16 mouse cellular contexts compared by ENCODE assay signal in the genomic region with DNA sequence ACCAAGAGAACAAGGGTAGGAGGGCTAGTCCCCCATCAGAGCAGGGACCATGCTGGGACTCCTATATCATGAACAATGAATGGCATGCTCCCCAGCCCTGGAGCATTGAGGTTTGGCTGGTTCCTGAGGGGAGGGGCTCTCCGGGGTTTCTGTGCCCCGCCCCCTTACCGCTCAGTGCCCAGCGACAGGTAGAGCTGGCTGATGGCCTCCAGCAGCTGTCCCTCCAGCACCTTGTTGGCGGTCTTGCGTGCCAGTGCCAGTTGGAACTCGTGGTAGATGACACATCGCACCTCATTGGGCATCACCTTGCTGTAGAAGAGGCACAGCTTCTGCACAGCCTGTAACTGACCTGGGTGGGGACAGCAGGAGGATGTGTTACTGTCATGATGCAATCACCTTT. TPM values are rescaled to one million over a fixed set of nuclear protein-coding genes. Genes with fewer than 3 reads are reported as not detected.
"Had no signal": no experiment of that assay in that cellular context is flagged by ENCODE, and none has a peak within 500 bp of the region (broad histone marks: within the 10 kb centered on the region; RNA-seq: fewer than 3 reads in every experiment).

No protein-coding gene starts in this region.

- H3K9ac ChIP-seq: neural tube, embryonic 15.5 days; stomach, embryonic 15.5 days had no signal

- H3K36me3 ChIP-seq: neural tube, embryonic 15.5 days; stomach, embryonic 15.5 days had no signal

- H3K9me3 ChIP-seq: neural tube, embryonic 15.5 days; stomach, embryonic 15.5 days had no signal

- H3K27me3 ChIP-seq: neural tube, embryonic 15.5 days; stomach, embryonic 15.5 days had no signal

- H3K4me3 ChIP-seq: neural tube, embryonic 15.5 days; stomach, embryonic 15.5 days had no signal

- H3K4me2 ChIP-seq: neural tube, embryonic 15.5 days; stomach, embryonic 15.5 days had no signal

- DNase-seq: retina, postnatal 1 day; right cerebral cortex, adult 18-20 months; right cerebral cortex, postnatal 14 days; right cerebral cortex, postnatal 25 days; right cerebral cortex, postnatal 4 days; spleen, adult 18-20 months; thymus, adult 18-20 months; thymus, adult 2 months; thymus, postnatal 14 days; thymus, postnatal 25 days; thymus, postnatal 36 days; thymus, postnatal 4 days had no signal

- H3K4me1 ChIP-seq: neural tube, embryonic 15.5 days; stomach, embryonic 15.5 days had no signal

- H3K27ac ChIP-seq: neural tube, embryonic 15.5 days; stomach, postnatal 0 days had no signal

RNA-seq across cellular contexts. Expression of gene Htra3, which starts 23.6 kb away (rescaled TPM):
- total RNA-seq: neutrophil, adult 5-6 weeks had no signal

RNA-seq across cellular contexts. Expression of gene Ablim2, which starts 54.5 kb away (rescaled TPM):
- total RNA-seq: neutrophil, adult 5-6 weeks had no signal
